ENCODE assay signal across 8 mouse cellular contexts in genomic region chr12:100724182-100724581, GRCm38 (mm10). TPM values are rescaled to one million over a fixed set of nuclear protein-coding genes. Genes with fewer than 3 reads are reported as not detected.
A peak's percentile ranks its signal among the peaks of the same experiment; 100 is the strongest.
DNase-seq lines count a peak whose midpoint lies in the region; TF ChIP-seq lines count a peak whose summit lies in the region.

No protein-coding gene starts in this region.

- no peaks in the 10 kb centered on the region for H3K27me3 ChIP-seq in liver, adult 2 months (ENCODE audit: control insufficient read depth, insufficient read depth, low read length)
- H3K27me3 ChIP-seq in small intestine, adult 2 months (ENCODE audit: control insufficient read depth, insufficient read depth, low read length) = no peaks in the 10 kb centered on the region

- peak overlapping the region; percentile 62 for H3K9ac ChIP-seq in liver, adult 2 months (ENCODE audit: low read depth, low read length)

- H3K79me2 ChIP-seq in liver, adult 2 months (ENCODE audit: control insufficient read depth, insufficient read depth, low read length) = 0 out of 2 replicates have a peak, but pooled peaks cover 2% of the 10 kb centered on the region

- TF ChIP-seq POLR2A in liver, adult 2 months (IDR thresholded peaks at IDR 0.05; ENCODE audit: extremely low read depth, insufficient read depth, low read length) = no peak
- no peak for TF ChIP-seq POLR2A in small intestine, adult 2 months (IDR thresholded peaks at IDR 0.05; ENCODE audit: low read depth, low read length)

- peak; percentile 15 for DNase-seq in adrenal gland, adult 8-10 months
- no peak for DNase-seq in adrenal gland, postnatal 10 days
- DNase-seq in thymus, postnatal 0 days (ENCODE audit: low spot score) = peak; percentile 33
- no peak for DNase-seq in thymus, postnatal 10 days (ENCODE audit: low spot score in 2 of 2)
- no peak for DNase-seq in liver, adult 2 months (ENCODE audit: extremely low read depth, low read depth, low spot score)
- DNase-seq in adrenal gland, postnatal 14 days = no peak
- no peak for DNase-seq in adrenal gland, adult 18-20 months (ENCODE audit: low spot score in 2 of 2)

- WGBS in liver, adult 2 months = under 1% methylated on average over 8 of the region's 8 CpGs
- WGBS in small intestine, adult 2 months = 2% methylated on average over 8 of the region's 8 CpGs

- H3K4me3 ChIP-seq in liver, adult 2 months (ENCODE audit: insufficient read depth, low read depth, low read length) = peak overlapping the region; percentile 75
- peak overlapping the region; percentile 82 for H3K4me3 ChIP-seq in small intestine, adult 2 months (ENCODE audit: low read depth, low read length)

- TF ChIP-seq CTCF in liver, adult 2 months (IDR thresholded peaks at IDR 0.05; ENCODE audit: low read depth, low read length) = no peak
- no peak for TF ChIP-seq CTCF in small intestine, adult 2 months (IDR thresholded peaks at IDR 0.05; ENCODE audit: extremely low read depth, insufficient read length, insufficient replicate concordance, low read depth, low read length)

- H3K27ac ChIP-seq in liver, adult 2 months (replicated peaks; ENCODE audit: insufficient read depth, low read depth, low read length) = no peak overlapping the region
- H3K27ac ChIP-seq in small intestine, adult 2 months (ENCODE audit: insufficient read depth, low read depth, low read length) = no peak overlapping the region

- H3K36me3 ChIP-seq in liver, adult 2 months (ENCODE audit: control insufficient read depth, insufficient read depth, low read length) = no peaks in the 10 kb centered on the region
- H3K36me3 ChIP-seq in small intestine, adult 2 months (ENCODE audit: control insufficient read depth, insufficient read depth, low read length) = no peaks in the 10 kb centered on the region

- peaks cover 4% of the 10 kb centered on the region for H3K4me1 ChIP-seq in liver, adult 2 months (ENCODE audit: control insufficient read depth, insufficient read depth, low read length)
- H3K4me1 ChIP-seq in small intestine, adult 2 months (ENCODE audit: control insufficient read depth, insufficient read depth, insufficient read length, low read length) = peaks cover 3% of the 10 kb centered on the region; the same call in 1 of the 2 replicates

RNA-seq across cellular contexts. Expression of gene Rps6ka5, which starts 2.6 kb away (rescaled TPM):
- total RNA-seq in adrenal gland, adult 8-10 months (2022) = 1 to 10 TPM; 4.7 to 8.7 (median 6.9) TPM
- 10 to 100 TPM; 15.1 to 19.0 TPM for total RNA-seq in adrenal gland, postnatal 10 days (2021)
- polyA plus RNA-seq in thymus, postnatal 0 days (2015; fragmentation: Nextera tagmentation; extraction: Ambion mirVana) = 6.6 and 9.0 TPM in 2 replicates
- 1.7 and 2.0 TPM in 2 replicates for total RNA-seq in liver, adult 2 months (2014; rRNA removed)
- polyA plus RNA-seq in liver, adult 2 months (2012; rRNA removed) = 0.24 and 0.29 TPM in 2 replicates
- polyA plus RNA-seq in small intestine, adult 2 months (2012; rRNA removed) = 0.62 TPM in 2 replicates
- total RNA-seq in adrenal gland, postnatal 14 days (2021) = 11.2 and 12.6 TPM in 2 replicates
- total RNA-seq in adrenal gland, adult 18-20 months (2021) = 1 to 10 TPM; 2.9 to 6.5 TPM

RNA-seq across cellular contexts. Expression of gene Dglucy, which starts 54.7 kb away (rescaled TPM):
- total RNA-seq in adrenal gland, adult 8-10 months (2022) = 10 to 100 TPM; 20.7 to 31.2 (median 23.0) TPM
- 10 to 100 TPM; 14.8 to 18.1 TPM for total RNA-seq in adrenal gland, postnatal 10 days (2021)
- 1.9 and 2.2 TPM in 2 replicates for polyA plus RNA-seq in thymus, postnatal 0 days (2015; fragmentation: Nextera tagmentation; extraction: Ambion mirVana)
- 28.9 and 36.8 TPM in 2 replicates for total RNA-seq in liver, adult 2 months (2014; rRNA removed)
- polyA plus RNA-seq in liver, adult 2 months (2012; rRNA removed) = 35.2 and 38.5 TPM in 2 replicates
- 14.6 and 21.8 TPM in 2 replicates for polyA plus RNA-seq in small intestine, adult 2 months (2012; rRNA removed)
- 11.3 and 13.1 TPM in 2 replicates for total RNA-seq in adrenal gland, postnatal 14 days (2021)
- total RNA-seq in adrenal gland, adult 18-20 months (2021) = 10 to 100 TPM; 20.5 to 24.8 TPM

Comparison
In these comparisons a context has a peak if more than half of its experiments do, and no peak if none do; other contexts are left out.
1. DNase-seq: peak in adrenal gland, adult 8-10 months (single experiment) and thymus, postnatal 0 days (single experiment); none in adrenal gland, postnatal 10 days (single experiment), thymus, postnatal 10 days (0 of 2), liver, adult 2 months (single experiment), adrenal gland, postnatal 14 days (single experiment) and adrenal gland, adult 18-20 months (0 of 2).